Mouse (Mus musculus) embryonic facial prominence, embryonic 14.5 days (tissue): ENCODE results near the gene Rad23b. TPM values are rescaled to one million over a fixed set of nuclear protein-coding genes. Genes with fewer than 3 reads are reported as not detected.
A peak's percentile ranks its signal among the peaks of the same experiment; 100 is the strongest.
"Not testable (repeated sequence)": the region's sequence is repeated elsewhere in the genome, so short reads cannot be mapped to it uniquely, and the experiment has no call there.

ENCODE experiments used
- ATAC-seq: fragments of 200-750 bp; cut with Nextera tagmentation; 2 replicates; pipeline ENCODE4 v1.8.0; 2017; ENCODE audit warnings: low read depth, moderate number of reproducible peaks, moderate TSS enrichment
- DNase-seq: peaks from one replicate; pipeline ENCODE4 v3.0.0-alpha.2; 2015; ENCODE audit warnings: low spot score
- H3K27ac ChIP-seq: fragments of 300-500 bp; sonication (generic); replicated peaks from 2 replicates; pipeline ENCODE4 v1.5.1; 2014; ENCODE audit warnings: low read depth, mild to moderate bottlenecking, low read length, moderate library complexity
- H3K27me3 ChIP-seq: fragments of 300-500 bp; sonication (generic); replicated peaks from 2 replicates; pipeline ENCODE4 v1.6.1; 2014; ENCODE audit warnings: low read length; ENCODE audit not compliant: control insufficient read depth, insufficient read depth
- H3K36me3 ChIP-seq: fragments of 300-500 bp; sonication (generic); 2 replicates; pipeline ENCODE4 v1.6.1; 2014; ENCODE audit warnings: low read length, mixed read lengths; ENCODE audit not compliant: control insufficient read depth, insufficient read depth
- H3K4me1 ChIP-seq: fragments of 300-500 bp; sonication (generic); 2 replicates; pipeline ENCODE4 v1.6.1; 2014; ENCODE audit warnings: antibody characterized with exemption, low read length; ENCODE audit not compliant: control insufficient read depth, insufficient read depth
- H3K4me2 ChIP-seq: fragments of 300-500 bp; sonication (generic); 2 replicates; pipeline ENCODE4 v1.6.1; 2014; ENCODE audit warnings: low read depth, mild to moderate bottlenecking, low read length, moderate library complexity, mixed read lengths
- H3K4me3 ChIP-seq: fragments of 300-500 bp; sonication (generic); 2 replicates; pipeline ENCODE4 v1.5.1; 2014; ENCODE audit warnings: low read depth, mild to moderate bottlenecking, low read length
- H3K9ac ChIP-seq: fragments of 300-500 bp; sonication (generic); 2 replicates; pipeline ENCODE4 v1.6.1; 2014; ENCODE audit warnings: low read depth, mild to moderate bottlenecking, low read length, moderate library complexity, mixed read lengths
- H3K9me3 ChIP-seq: fragments of 300-500 bp; sonication (generic); 2 replicates; pipeline ENCODE4 v1.6.1; 2016; ENCODE audit warnings: low read length; ENCODE audit not compliant: control insufficient read depth
- whole genome bisulfite sequencing: fragments of 180-500 bp; shearing (Covaris S2); extraction: QIAGEN DNeasy Blood & Tissue Kit; methylation state at CpG from one replicate; pipeline ENCODE4 v1.1.7; 2014; 5-methylcytosine and 5-hydroxymethylcytosine counted together
- polyA plus RNA-seq: library from polyadenylated mRNA; unstranded; fragments of >200 nt; fragmentation: Nextera tagmentation; extraction: Ambion mirVana; gene quantifications from 2 replicates; pipeline ENCODE4 v1.2.1, GENCODE M21; 2014

The Rad23b gene
- polyA plus RNA-seq, 1 experiment from 2014 or later = 81.3 TPM

DNA sequence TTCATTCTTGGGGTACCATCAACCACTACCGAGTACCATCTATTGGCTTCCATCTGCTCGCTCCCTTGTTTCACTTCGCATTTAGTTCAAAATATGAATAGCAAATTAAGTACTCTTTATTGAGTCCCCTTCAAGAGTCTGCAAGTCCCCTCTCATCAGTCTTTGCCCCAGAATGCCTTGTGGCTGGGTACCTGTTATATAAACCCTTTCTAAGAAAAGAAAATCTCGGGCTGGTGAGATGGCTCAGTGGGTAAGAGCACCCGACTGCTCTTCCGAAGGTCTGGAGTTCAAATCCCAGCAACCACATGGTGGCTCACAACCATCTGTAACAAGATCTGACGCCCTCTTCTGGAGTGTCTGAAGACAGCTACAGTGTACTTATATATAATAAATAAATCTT is 20.9 kb upstream of the Rad23b start:
- H3K27me3 ChIP-seq, ATAC-seq, H3K4me1 ChIP-seq, H3K9ac ChIP-seq, H3K36me3 ChIP-seq, DNase-seq, H3K4me2 ChIP-seq, H3K9me3 ChIP-seq, H3K27ac ChIP-seq, H3K4me3 ChIP-seq: not testable (repeated sequence)
- 96% methylated on average over 6 of the region's 7 CpGs for whole genome bisulfite sequencing

DNA sequence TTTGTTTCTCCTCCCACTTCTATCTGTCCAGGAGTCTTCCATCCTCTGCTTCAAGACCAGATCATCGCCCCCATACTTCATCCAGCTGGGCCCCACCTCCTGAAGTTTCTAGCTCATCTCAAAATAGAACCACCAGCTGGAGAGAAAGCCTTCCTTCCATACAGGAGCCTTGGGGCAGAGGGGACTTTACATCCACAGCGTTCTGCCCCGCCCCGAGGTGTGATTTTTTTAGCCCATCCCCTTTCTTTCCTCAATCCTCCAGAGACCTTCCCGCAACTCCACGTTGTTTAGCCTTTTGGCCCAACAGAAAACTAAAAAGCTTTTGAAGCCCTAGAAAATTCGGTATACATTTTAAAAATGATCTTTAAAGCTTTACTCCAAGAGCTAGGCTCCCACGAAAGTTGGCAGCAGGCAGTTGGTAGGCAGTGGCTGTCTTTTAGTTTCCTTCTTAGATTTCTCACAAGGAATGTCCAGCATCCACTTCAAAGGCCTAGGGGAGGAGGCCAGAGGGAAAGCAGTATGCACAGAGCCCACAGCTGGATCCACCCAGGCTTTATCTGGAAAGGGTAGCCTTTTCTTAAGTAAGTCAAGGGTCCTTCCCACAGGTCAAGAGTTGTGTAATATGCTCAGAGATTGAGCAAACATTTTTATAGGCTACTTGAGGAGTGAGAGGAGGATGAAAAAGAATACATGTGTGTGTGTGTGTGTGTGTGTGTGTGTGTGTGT is 20.1 kb upstream of the Rad23b start:
- Histone ChIP-seq H3K27me3 (no peaks in the 10 kb centered on the region), H3K9ac (no peak overlapping the region), H3K27ac (peak overlapping the region; percentile 15; the same call in 1 of the 2 replicates), H3K9me3 (no peaks in the 10 kb centered on the region), H3K36me3 (no peaks in the 10 kb centered on the region), H3K4me2 (no peak overlapping the region), H3K4me1 (no peaks in the 10 kb centered on the region), H3K4me3 (no peak overlapping the region)
- 61% methylated on average over 8 of the region's 8 CpGs for WGBS
- no peak for ATAC-seq
- peak; percentile 40 for DNase-seq

DNA sequence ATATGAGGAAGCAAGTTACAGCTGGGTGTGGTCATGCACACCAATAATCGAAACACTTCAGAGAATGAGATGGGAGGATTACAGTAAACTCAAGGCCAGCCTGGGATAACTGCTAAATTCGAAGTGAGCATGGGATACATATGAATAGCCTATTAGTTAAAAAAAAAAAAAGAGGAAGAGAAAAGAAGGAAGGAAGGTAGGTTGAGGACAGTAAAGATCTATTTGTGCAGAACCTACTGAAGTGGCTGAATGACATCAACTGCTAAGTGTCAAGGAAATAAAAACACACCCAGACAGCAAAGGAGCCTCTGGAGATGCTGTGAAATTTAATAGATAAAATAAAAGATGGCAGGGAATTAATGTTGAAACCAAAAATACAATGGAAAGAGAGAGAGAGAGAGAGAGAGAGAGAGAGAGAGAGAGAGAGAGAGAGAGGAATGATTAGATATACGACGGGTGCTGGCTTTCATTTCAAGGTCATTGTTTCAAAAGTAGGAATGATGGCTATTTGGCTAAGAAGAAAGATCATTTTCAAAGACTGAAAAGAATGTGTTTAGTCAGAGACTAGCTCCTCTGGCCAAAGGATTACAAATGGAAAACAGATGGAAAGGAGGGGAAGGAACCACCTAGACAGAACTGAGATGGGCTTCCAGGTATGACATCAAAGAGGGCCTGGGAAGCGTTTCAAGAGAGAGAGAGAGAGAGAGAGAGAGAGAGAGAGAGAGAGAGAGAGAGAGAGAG is 14.6 kb upstream of the Rad23b start:
- Histone ChIP-seq H3K27ac (no peak overlapping the region), H3K9ac (no peak overlapping the region), H3K4me3 (no peak overlapping the region), H3K9me3 (no peaks in the 10 kb centered on the region), H3K36me3 (no peaks in the 10 kb centered on the region), H3K4me1 (no peaks in the 10 kb centered on the region), H3K27me3 (no peaks in the 10 kb centered on the region), H3K4me2 (no peak overlapping the region)
- ATAC-seq (no peak), DNase-seq (no peak)
- 48% methylated on average over 5 of the region's 5 CpGs for WGBS

GRCm38 (mm10) chr4:55338905-55339304 is 10.9 kb upstream of the Rad23b start:
- Histone ChIP-seq H3K9ac (no peak overlapping the region), H3K4me2 (no peak overlapping the region), H3K4me1 (no peaks in the 10 kb centered on the region), H3K36me3 (no peaks in the 10 kb centered on the region), H3K27me3 (no peaks in the 10 kb centered on the region), H3K27ac (no peak overlapping the region), H3K9me3 (no peaks in the 10 kb centered on the region), H3K4me3 (no peak overlapping the region)
- ATAC-seq = no peak
- WGBS = 60% methylated on average over 1 of the region's 1 CpGs
- DNase-seq = no peak

- Histone ChIP-seq H3K27ac (no peak overlapping the region), H3K9me3 (no peaks in the 10 kb centered on the region), H3K4me1 (no peaks in the 10 kb centered on the region), H3K9ac (no peak overlapping the region), H3K27me3 (no peaks in the 10 kb centered on the region), H3K4me3 (no peak overlapping the region), H3K4me2 (no peak overlapping the region), H3K36me3 (no peaks in the 10 kb centered on the region)
- ATAC-seq (no peak), DNase-seq (no peak)
- 55% methylated on average over 4 of the region's 4 CpGs for WGBS
Observed at GRCm38 (mm10) chr4:55339388-55339787, 10.5 kb upstream of the Rad23b start.

GRCm38 (mm10) chr4:55341797-55342196 is 8.0 kb upstream of the Rad23b start:
- Histone ChIP-seq H3K9me3 (no peaks in the 10 kb centered on the region), H3K9ac (no peak overlapping the region), H3K27ac (no peak overlapping the region), H3K36me3 (no peaks in the 10 kb centered on the region), H3K4me3 (no peak overlapping the region), H3K4me2 (no peak overlapping the region), H3K27me3 (no peaks in the 10 kb centered on the region), H3K4me1 (no peaks in the 10 kb centered on the region)
- 96% methylated on average over 1 of the region's 1 CpGs for WGBS
- ATAC-seq = no peak
- no peak for DNase-seq

GRCm38 (mm10) chr4:55342602-55343001 is 7.2 kb upstream of the Rad23b start:
- DNase-seq (no peak), ATAC-seq (no peak)
- 89% methylated on average over 5 of the region's 5 CpGs for WGBS
- H3K9me3 ChIP-seq = no peaks in the 10 kb centered on the region
- H3K9ac ChIP-seq = no peak overlapping the region
- H3K27ac ChIP-seq = no peak overlapping the region
- no peaks in the 10 kb centered on the region for H3K36me3 ChIP-seq
- no peaks in the 10 kb centered on the region for H3K4me1 ChIP-seq
- H3K27me3 ChIP-seq = no peaks in the 10 kb centered on the region
- H3K4me2 ChIP-seq = no peak overlapping the region
- H3K4me3 ChIP-seq = no peak overlapping the region

DNA sequence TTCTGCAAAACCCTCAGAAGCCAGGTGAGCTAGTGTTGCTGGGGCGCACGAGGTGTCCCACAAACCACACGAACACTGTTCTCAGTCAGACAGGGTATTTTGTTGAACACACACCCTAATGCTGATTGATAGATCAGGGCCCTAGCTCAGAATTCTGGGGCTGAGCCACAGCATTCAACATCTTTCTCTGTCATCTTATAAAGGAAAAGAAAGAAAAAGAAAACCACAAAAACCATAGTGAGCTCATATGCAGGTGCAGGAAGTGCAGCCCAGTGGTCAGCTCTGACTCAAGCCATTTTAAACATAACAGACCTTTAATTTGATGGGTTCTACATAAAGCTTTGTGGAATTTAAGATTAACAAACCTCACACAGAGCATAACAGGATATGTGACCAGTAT is 6.6 kb upstream of the Rad23b start:
- no peak overlapping the region for H3K4me2 ChIP-seq
- ATAC-seq = no peak
- H3K9ac ChIP-seq = no peak overlapping the region
- no peaks in the 10 kb centered on the region for H3K9me3 ChIP-seq
- H3K27me3 ChIP-seq = no peaks in the 10 kb centered on the region
- H3K36me3 ChIP-seq = no peaks in the 10 kb centered on the region
- H3K27ac ChIP-seq = no peak overlapping the region
- no peak overlapping the region for H3K4me3 ChIP-seq
- WGBS = 85% methylated on average over 3 of the region's 3 CpGs
- no peaks in the 10 kb centered on the region for H3K4me1 ChIP-seq
- DNase-seq = no peak
